Mouse (Mus musculus) left cerebral cortex, postnatal 4 days (tissue): ENCODE data around the gene Itgad. TPM values are rescaled to one million over a fixed set of nuclear protein-coding genes. Genes with fewer than 3 reads are reported as not detected.
"Not testable (repeated sequence)": the region's sequence is repeated elsewhere in the genome, so short reads cannot be mapped to it uniquely, and the experiment has no call there.

Experiments used
- DNase-seq: peaks from one replicate; pipeline ENCODE4 v3.0.0-alpha.2; 2022
- intact Hi-C: fragments of 180-260 bp; cut with DNase I; formaldehyde crosslinking; loops from one replicate; pipeline ENCODE4 v1.15.1; 2025
- total RNA-seq, 2 experiments: library from RNA; stranded (reverse); gene quantifications; 2 replicates each; pipeline ENCODE4 v1.2.3; 2021

Itgad gene
- total RNA-seq = under 1 TPM; 0.22 to 0.66 TPM

GRCm38 (mm10) chr7:128154076-128154475, at the start of gene Itgad:
TSS of gene Itgad (plus strand) at chr7:128154376.
- intact Hi-C loops = no loop called here
- no peak for DNase-seq

DNA sequence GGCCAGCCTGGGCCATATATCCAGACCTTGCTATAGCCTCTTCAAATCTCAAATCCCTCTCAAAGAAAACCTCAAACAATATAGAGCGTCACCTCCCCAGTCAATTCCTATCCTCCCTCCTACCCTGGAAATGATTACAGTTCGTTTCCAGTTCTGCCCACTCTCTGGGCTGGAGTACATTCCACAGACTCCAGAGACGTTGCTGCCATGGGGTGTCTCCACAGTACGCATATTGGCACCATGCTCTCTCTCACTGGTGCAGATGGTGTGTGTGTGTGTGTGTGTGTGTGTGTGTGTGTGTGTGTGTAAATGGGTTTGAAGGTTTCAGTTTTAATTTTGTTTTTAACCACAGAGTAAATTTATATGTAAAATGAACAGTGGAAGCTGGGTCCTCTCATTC, 48.9 kb upstream of the Itgad start:
- intact Hi-C loops = no loop called here
- DNase-seq = no peak

DNA sequence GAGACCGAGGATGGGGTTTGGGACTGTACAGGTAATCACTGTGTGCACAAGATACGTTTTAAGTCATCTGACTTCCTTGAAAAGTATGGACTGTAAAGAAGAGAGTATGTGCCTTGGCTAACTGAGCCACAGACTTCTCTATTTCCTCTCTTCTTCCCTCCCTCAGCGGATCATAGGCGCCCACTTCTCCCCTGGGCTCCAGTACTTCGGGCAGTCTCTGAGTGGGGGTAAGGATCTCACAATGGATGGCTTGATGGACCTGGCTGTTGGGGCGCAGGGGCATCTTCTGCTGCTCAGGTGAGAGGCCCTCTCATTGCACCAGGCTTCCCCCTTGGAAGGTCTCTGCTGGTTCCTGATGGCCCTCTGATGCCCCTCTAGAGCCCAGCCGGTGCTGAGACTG, 46.7 kb upstream of the Itgad start:
- no peak for DNase-seq
- intact Hi-C loops = no loop called here

DNA sequence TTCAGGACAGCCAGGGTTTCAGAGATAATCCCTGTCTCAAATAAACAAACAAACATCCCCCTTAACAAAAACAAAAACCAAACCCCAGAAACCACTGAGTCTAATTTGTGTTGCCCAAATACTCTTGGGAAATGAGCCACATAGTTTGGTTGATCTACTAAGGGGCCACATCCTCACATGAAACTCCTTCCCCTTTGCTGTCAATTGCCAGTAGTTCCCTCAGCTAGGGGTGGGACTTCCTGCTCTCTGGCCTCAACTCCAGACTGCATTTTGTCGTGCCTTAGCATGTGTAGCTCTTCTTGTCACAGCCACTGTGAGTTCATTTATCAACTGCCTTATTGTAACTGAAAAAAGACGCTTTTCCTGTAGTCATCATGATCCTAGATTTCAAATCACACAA, 43.9 kb upstream of the Itgad start:
- no peak for DNase-seq
- intact Hi-C loops = no loop called here

GRCm38 (mm10) chr7:128112131-128112530, 42.0 kb upstream of the Itgad start:
- DNase-seq = no peak
- intact Hi-C loops = no loop called here

DNA sequence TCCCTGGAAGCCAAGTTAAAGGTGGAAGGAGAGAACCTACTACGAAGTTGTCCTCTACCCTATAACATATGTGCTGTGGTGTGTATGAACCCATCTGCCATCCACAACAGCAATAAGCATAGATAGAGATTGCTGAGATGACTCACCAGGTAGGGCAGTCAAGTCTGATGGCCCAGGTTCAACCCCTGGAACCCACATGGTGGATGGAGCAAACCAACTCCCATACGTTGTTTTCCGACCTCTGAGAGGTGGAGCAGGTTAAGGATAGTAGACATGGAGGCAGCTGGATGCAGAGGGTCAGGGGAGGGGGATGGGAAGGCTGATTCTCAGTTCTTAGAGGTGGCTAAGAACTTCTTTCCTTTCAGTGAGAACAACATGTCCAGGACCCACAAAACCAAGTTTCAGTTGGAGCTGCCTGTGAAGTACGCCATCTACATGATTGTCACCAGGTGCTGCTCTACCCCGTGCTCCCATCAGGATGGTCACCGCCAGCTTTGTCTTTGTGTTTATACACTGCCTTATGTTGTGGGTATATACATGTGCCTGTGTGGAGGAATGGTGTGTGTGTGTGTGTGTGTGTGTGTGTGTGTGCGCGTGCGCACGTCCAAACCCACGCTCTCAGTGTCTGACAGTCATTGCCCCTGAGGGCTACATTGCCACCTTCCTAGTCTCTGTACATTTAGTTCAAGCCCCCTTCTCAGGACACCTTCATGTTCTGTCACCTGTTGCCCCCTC, 39.6 kb upstream of the Itgad start:
- no peak for DNase-seq
- intact Hi-C loops = no loop called here

GRCm38 (mm10) chr7:128115211-128115958, 38.8 kb upstream of the Itgad start:
- no peak for DNase-seq
- intact Hi-C loops = no loop called here

GRCm38 (mm10) chr7:128116396-128116795, 37.8 kb upstream of the Itgad start:
- intact Hi-C loops = no loop called here

DNA sequence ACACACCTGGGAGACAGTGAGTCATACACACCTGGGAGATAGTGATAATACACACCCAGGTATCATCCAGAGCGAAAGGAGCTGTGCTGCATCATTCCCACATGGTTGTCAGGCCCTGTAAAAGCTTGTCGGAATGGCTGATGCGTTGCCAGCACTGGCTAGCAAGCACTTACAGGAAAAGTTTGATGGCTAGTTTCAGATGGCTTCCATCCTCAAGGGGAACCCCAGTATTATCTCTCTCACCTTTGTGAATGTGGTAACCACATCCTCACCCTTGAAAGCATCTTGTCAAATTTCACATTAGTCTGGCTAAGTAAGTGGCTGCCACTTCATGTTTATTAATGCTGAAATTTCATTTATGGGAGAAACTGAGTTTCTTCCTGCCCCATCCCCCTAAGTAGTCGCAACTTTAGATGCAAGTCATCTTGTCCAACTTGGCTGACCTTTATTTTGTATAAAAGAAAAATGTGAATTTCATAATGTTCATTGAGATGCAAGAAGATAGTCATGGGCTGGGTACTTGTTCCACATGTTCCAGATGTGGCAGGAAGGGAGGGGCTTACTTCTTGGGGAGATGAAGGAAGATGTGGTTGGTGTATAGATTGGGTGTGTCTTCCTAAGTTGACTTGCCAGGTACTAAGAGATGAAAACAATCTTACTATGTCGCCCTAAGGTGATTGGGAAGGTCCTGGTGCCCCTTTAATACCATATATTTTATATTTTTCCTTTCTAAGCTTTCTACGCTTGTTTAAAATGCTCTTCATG, 34.3 kb upstream of the Itgad start:
- no peak for DNase-seq
- intact Hi-C loops = no loop called here

More at GRCm38 (mm10) chr7:128116396-128116795, 37.8 kb upstream of the Itgad start:
- no peak for DNase-seq

GRCm38 (mm10) chr7:128128741-128129720, 25.1 kb upstream of the Itgad start, which contains the start of gene Itgax:
TSS of gene Itgax (plus strand) at chr7:128129547.
- DNase-seq = no peak
- intact Hi-C loops = no loop called here

DNA sequence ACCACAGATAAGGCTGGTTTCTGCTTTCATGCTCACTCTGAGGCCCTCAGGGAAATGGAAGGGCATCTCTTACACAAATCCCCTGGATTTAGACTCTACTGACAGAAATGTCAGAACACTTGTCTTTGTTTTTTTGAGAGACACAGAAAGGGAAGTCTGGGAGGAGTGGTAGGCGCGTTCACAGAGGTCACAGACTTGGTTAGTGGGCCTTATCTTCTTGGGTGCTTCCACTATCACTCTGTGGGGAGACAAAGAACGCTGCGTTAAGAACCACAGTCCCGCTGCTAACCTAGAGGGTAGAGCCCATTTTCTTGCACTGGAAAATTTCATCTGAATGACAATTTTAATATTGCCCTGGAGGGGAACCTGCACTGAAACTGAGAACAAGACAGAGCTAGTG, 22.0 kb upstream of the Itgad start:
- intact Hi-C loops = no loop called here
- no peak for DNase-seq

DNA sequence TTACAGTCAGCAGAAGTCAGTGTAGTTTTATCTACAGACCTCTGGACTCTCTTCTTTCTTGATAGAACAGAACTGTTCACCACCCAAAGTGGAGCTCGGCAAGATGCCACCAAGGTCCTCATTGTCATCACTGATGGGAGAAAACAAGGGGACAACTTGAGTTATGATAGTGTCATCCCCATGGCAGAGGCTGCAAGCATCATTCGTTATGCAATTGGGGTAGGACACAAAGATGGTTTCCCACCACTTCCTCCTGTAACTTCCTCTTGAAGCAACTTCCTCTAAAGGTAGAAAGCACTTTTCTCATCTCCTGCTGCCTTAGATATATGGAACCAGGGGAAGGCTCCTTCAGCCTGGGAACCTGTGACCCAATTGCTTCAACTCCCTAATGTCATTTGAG, 20.6 kb upstream of the Itgad start:
- intact Hi-C loops = no loop called here
- DNase-seq = no peak

DNA sequence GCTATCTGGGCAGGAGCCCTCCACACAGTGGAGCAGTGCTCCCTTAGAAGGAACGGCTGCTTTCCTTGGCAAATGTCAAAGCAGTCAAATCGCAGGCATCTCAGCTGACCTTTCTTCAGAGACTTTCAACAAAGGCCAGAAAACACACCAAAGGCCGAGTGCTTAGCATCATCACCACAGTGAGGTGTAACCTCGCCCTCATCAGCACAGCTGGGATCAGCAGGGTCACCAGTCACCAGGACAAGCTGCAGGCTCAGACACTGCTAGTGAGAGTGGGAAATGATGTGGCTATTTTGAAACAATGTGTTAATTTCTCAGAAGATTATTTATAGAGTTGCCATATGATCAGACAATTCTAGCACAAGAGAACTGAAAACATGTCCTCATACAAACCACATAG, 17.2 kb upstream of the Itgad start:
- no peak for DNase-seq
- intact Hi-C loops = no loop called here

DNA sequence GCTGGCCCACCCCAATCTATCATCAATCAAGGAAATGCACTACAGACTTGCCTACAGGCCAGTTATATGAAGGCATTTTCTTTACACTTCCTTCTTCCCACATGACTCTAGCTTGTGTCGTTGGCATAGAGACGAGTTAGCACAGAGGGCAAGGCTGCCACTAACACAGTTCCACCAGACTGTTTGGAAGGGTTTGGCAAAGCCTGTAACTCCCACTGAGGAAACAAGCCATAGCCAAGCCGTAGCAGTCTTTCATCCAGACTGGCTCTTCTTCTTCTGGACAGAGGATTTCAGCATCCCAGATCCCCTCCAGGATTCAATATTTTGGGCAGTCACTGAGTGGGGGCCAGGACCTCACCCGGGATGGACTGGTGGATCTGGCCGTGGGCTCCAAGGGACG, 14.6 kb upstream of the Itgad start:
- intact Hi-C loops = no loop called here
- peak; percentile 16 for DNase-seq

DNA sequence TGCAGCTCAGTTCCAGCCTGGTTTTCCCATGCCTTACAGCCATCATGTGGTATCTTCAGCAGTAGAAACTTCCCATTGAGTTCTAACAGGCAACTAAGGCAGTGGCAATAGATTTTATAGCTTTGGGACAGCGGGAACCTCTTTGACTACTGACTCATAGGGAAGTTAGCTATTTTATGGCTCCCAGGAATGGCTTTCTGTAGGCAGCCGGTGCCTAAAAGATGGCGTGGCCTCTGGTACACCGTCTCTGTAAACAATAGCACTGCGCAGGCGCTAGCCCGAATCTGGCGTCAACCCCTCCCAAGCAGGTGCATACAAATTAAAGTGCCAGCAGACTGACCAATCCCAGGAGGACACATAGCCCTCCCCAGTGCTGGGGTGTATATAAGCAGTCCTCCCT, 3.2 kb upstream of the Itgad start:
- DNase-seq = no peak
- intact Hi-C loops = no loop called here

- intact Hi-C loops = no loop called here
- DNase-seq = no peak
These were observed 748 bp downstream of the Itgad start for GRCm38 (mm10) chr7:128154924-128155323.

GRCm38 (mm10) chr7:128158688-128159354, 4.6 kb downstream of the Itgad start:
- intact Hi-C loops = not testable (repeated sequence)

DNA sequence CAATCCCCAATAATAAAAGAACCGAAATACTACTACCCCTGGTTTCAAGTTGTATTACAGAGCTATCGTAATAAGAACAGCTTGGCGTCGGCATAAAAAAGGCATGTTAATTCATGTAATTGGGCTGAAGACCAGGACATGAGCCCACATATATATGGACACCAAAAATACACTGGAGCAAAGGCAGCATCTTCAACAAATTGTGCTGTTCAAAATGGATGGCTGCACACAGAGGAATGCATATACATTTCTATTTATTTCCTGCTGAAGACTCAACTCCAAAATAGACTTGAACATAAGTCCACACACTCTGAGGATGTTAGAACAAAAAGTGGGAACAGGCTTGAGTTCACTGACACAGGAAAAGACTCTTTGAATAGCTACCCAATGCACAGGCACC, 9.8 kb downstream of the Itgad start:
- intact Hi-C loops = no loop called here
- no peak for DNase-seq

More at GRCm38 (mm10) chr7:128158688-128159354, 4.6 kb downstream of the Itgad start:
- DNase-seq = not testable (repeated sequence)

DNA sequence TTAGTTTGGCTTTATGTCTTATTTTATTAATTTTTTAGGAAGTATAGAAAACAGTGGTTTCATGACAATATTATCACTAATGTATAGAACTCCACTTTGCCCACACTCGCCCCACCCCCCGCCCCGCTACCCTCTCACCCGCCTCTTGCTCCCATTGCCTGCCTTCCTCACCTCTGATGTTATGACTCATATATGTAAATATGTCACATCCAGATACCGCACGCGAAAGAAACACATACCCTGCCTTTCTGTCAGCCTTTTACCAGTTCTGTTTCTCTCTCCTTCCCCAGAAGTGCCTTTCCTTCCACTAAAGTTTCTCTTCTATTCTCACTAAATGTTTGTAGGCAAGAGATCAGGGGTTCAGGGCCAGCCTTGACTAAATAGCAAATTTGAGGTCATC, 12.2 kb downstream of the Itgad start:
- intact Hi-C loops = no loop called here
- no peak for DNase-seq

GRCm38 (mm10) chr7:128169996-128170395, 15.8 kb downstream of the Itgad start:
- intact Hi-C loops = no loop called here
- no peak for DNase-seq
